Mouse (Mus musculus) heart, adult 8-10 months (tissue): ENCODE data around the gene Olfm3. TPM values are rescaled to one million over a fixed set of nuclear protein-coding genes. Genes with fewer than 3 reads are reported as not detected.

Experiments used
- DNase-seq: peaks from one replicate; pipeline ENCODE4 v3.0.0; 2022; ENCODE audit warnings: low spot score
- total RNA-seq, 4 experiments: library from RNA; stranded (reverse); gene quantifications; 2 replicates each; pipeline ENCODE4 v1.2.4; 2022

The Olfm3 gene
- total RNA-seq, 4 experiments from 2014 or later, result not detected

GRCm38 (mm10) chr3:115080428-115081181 is 176.7 kb downstream of the Olfm3 start:
- DNase-seq, result no peak

GRCm38 (mm10) chr3:115081371-115081770 is 177.5 kb downstream of the Olfm3 start:
- no peak for DNase-seq

GRCm38 (mm10) chr3:115082947-115083346 is 179.1 kb downstream of the Olfm3 start:
- DNase-seq, result no peak

GRCm38 (mm10) chr3:115088281-115088680 is 184.4 kb downstream of the Olfm3 start:
- no peak for DNase-seq

- DNase-seq, result no peak
Observed at GRCm38 (mm10) chr3:115090670-115091069, 186.8 kb downstream of the Olfm3 start.

GRCm38 (mm10) chr3:115095496-115095895 is 191.6 kb downstream of the Olfm3 start:
- DNase-seq, result no peak

- no peak for DNase-seq
Observed at GRCm38 (mm10) chr3:115099590-115099989, 195.7 kb downstream of the Olfm3 start.

GRCm38 (mm10) chr3:115104155-115104801 is 200.4 kb downstream of the Olfm3 start:
- no peak for DNase-seq

- DNase-seq, result no peak
Observed at GRCm38 (mm10) chr3:115104802-115105493, 201.1 kb downstream of the Olfm3 start.

GRCm38 (mm10) chr3:115145722-115146121 is 241.8 kb downstream of the Olfm3 start:
- DNase-seq, result no peak

- no peak for DNase-seq
Observed at GRCm38 (mm10) chr3:115146244-115146643, 242.4 kb downstream of the Olfm3 start.

GRCm38 (mm10) chr3:115158903-115159473 is 255.1 kb downstream of the Olfm3 start:
- no peak for DNase-seq

- DNase-seq, result no peak
Observed at GRCm38 (mm10) chr3:115174625-115175024, 270.7 kb downstream of the Olfm3 start.
